Mouse (Mus musculus) neural tube, embryonic 15.5 days (tissue): Measurements from ENCODE around the gene Cd300ld3. TPM values are rescaled to one million over a fixed set of nuclear protein-coding genes. Genes with fewer than 3 reads are reported as not detected.
"Not testable (repeated sequence)": the region's sequence is repeated elsewhere in the genome, so short reads cannot be mapped to it uniquely, and the experiment has no call there.

Experiments used
- ATAC-seq: fragments of 200-750 bp; cut with Nextera tagmentation; 2 replicates; pipeline ENCODE4 v1.8.0; 2017; ENCODE audit warnings: mild to moderate bottlenecking, moderate TSS enrichment, moderate library complexity; ENCODE audit not compliant: low FRiP score
- H3K27ac ChIP-seq: fragments of 300-500 bp; sonication (generic); replicated peaks from 2 replicates; pipeline ENCODE4 v1.5.1; 2015; ENCODE audit warnings: mild to moderate bottlenecking, inconsistent platforms
- H3K27me3 ChIP-seq: fragments of 300-500 bp; sonication (generic); replicated peaks from 2 replicates; pipeline ENCODE4 v1.6.1; 2015; ENCODE audit warnings: inconsistent platforms
- H3K36me3 ChIP-seq: fragments of 300-500 bp; sonication (generic); 2 replicates; pipeline ENCODE4 v1.6.1; 2015; ENCODE audit warnings: inconsistent platforms
- H3K4me1 ChIP-seq: fragments of 300-500 bp; sonication (generic); 2 replicates; pipeline ENCODE4 v1.6.1; 2015; ENCODE audit warnings: inconsistent platforms
- H3K4me2 ChIP-seq: fragments of 300-500 bp; sonication (generic); 2 replicates; pipeline ENCODE4 v1.6.1; 2015; ENCODE audit warnings: inconsistent platforms, mild to moderate bottlenecking, moderate library complexity
- H3K4me3 ChIP-seq: fragments of 300-500 bp; sonication (generic); replicated peaks from 2 replicates; pipeline ENCODE4 v1.5.1; 2015; ENCODE audit warnings: mild to moderate bottlenecking, inconsistent platforms
- H3K9ac ChIP-seq: fragments of 300-500 bp; sonication (generic); replicated peaks from 2 replicates; pipeline ENCODE4 v1.6.1; 2015; ENCODE audit warnings: mild to moderate bottlenecking, inconsistent platforms
- H3K9me3 ChIP-seq: fragments of 300-500 bp; sonication (generic); replicated peaks from 2 replicates; pipeline ENCODE4 v1.6.1; 2016; ENCODE audit warnings: inconsistent platforms
- WGBS: fragments of 180-500 bp; shearing (Covaris S2); methylation state at CpG from one replicate; pipeline ENCODE4 v1.1.7; 2015; ENCODE audit warnings: mixed read lengths; 5-methylcytosine and 5-hydroxymethylcytosine counted together
- polyA plus RNA-seq: library from polyadenylated mRNA; unstranded; fragments of >200 nt; fragmentation: Nextera tagmentation; extraction: Ambion mirVana; gene quantifications from 2 replicates; pipeline ENCODE4 v1.2.1, GENCODE M21; 2015

Cd300ld3 gene
- polyA plus RNA-seq, 1 experiment from 2014 or later: not detected

- no peaks in the 10 kb centered on the region for H3K36me3 ChIP-seq
- H3K9ac ChIP-seq: no peak overlapping the region
- 6% methylated on average over 9 of the region's 9 CpGs for WGBS
Measured at GRCm38 (mm10) chr11:115052206-115052605, 4.0 kb upstream of the Cd300ld3 start.

GRCm38 (mm10) chr11:115049282-115049895 lies 1.2 kb upstream of the Cd300ld3 start:
- H3K4me1 ChIP-seq: no peaks in the 10 kb centered on the region
- no peak overlapping the region for H3K4me2 ChIP-seq
- WGBS: 50% methylated on average over 3 of the region's 3 CpGs
- 0 out of 2 replicates have a peak, but pooled peaks cover 3% of the 10 kb centered on the region for H3K27me3 ChIP-seq
- no peaks in the 10 kb centered on the region for H3K36me3 ChIP-seq
- H3K9me3 ChIP-seq: no peaks in the 10 kb centered on the region
- H3K9ac ChIP-seq: no peak overlapping the region
- H3K4me3 ChIP-seq: no peak overlapping the region
- no peak overlapping the region for H3K27ac ChIP-seq
- no peak for ATAC-seq

More at GRCm38 (mm10) chr11:115052206-115052605, 4.0 kb upstream of the Cd300ld3 start:
- ATAC-seq: no peak
- Histone ChIP-seq H3K27me3 (0 out of 2 replicates have a peak, but pooled peaks cover 5% of the 10 kb centered on the region), H3K9me3 (no peaks in the 10 kb centered on the region), H3K27ac (no peak overlapping the region), H3K4me2 (no peak overlapping the region), H3K4me1 (no peaks in the 10 kb centered on the region), H3K4me3 (no peak overlapping the region)

GRCm38 (mm10) chr11:115037669-115038068 lies 10.5 kb downstream of the Cd300ld3 start, which contains the start of gene Cd300ld5:
Gene Cd300ld5, minus strand, starts transcription at chr11:115037769.
- H3K9ac ChIP-seq, H3K4me1 ChIP-seq, ATAC-seq, H3K4me2 ChIP-seq, H3K27ac ChIP-seq, H3K36me3 ChIP-seq, H3K4me3 ChIP-seq, H3K9me3 ChIP-seq, H3K27me3 ChIP-seq: not testable (repeated sequence)
- WGBS: no CpG with 5 or more reads among the region's 6 CpGs

- H3K4me2 ChIP-seq, H3K36me3 ChIP-seq, H3K9me3 ChIP-seq, H3K9ac ChIP-seq, H3K27me3 ChIP-seq, ATAC-seq, H3K27ac ChIP-seq, H3K4me1 ChIP-seq, H3K4me3 ChIP-seq: not testable (repeated sequence)
- WGBS: no CpG with 5 or more reads among the region's 6 CpGs
Measured at GRCm38 (mm10) chr11:115026912-115027311, 21.3 kb downstream of the Cd300ld3 start, which contains the start of gene Cd300ld4. Gene Cd300ld4, minus strand, starts transcription at chr11:115027012.

GRCm38 (mm10) chr11:115016093-115016492 lies 32.1 kb downstream of the Cd300ld3 start, which contains the start of gene Cd300ld2:
Gene Cd300ld2, minus strand, starts transcription at chr11:115016193.
- not testable (repeated sequence) for H3K27me3 ChIP-seq, H3K9ac ChIP-seq, H3K36me3 ChIP-seq, H3K27ac ChIP-seq, H3K4me3 ChIP-seq, H3K9me3 ChIP-seq, H3K4me1 ChIP-seq, ATAC-seq, H3K4me2 ChIP-seq
- WGBS: no CpG with 5 or more reads among the region's 7 CpGs

GRCm38 (mm10) chr11:115004070-115004469 lies 44.1 kb downstream of the Cd300ld3 start:
- H3K9me3 ChIP-seq: no peaks in the 10 kb centered on the region
- H3K9ac ChIP-seq: no peak overlapping the region
- H3K27me3 ChIP-seq: no peaks in the 10 kb centered on the region
- H3K4me2 ChIP-seq: no peak overlapping the region
- no peak overlapping the region for H3K4me3 ChIP-seq
- no peaks in the 10 kb centered on the region for H3K4me1 ChIP-seq
- WGBS: 90% methylated on average over 5 of the region's 5 CpGs
- no peaks in the 10 kb centered on the region for H3K36me3 ChIP-seq
- no peak for ATAC-seq
- no peak overlapping the region for H3K27ac ChIP-seq

- H3K4me2 ChIP-seq: no peak within 1 kb of the TSS
- H3K27me3 ChIP-seq: no peaks in the 10 kb centered on the region
- no peaks in the 10 kb centered on the region for H3K36me3 ChIP-seq
- no peak within 1 kb of the TSS for H3K27ac ChIP-seq
- H3K4me3 ChIP-seq: no peak within 1 kb of the TSS
- no peak within 1 kb of the TSS for H3K9ac ChIP-seq
- H3K4me1 ChIP-seq: no peaks in the 10 kb centered on the region
- 89% methylated on average over 7 of the region's 7 CpGs for WGBS
- H3K9me3 ChIP-seq: no peaks in the 10 kb centered on the region
- ATAC-seq: no peak
Measured at GRCm38 (mm10) chr11:115001474-115002040, 46.7 kb downstream of the Cd300ld3 start, which contains the start of gene Cd300c2. Gene Cd300c2, minus strand, starts transcription at chr11:115001880.

Other genes starting within 250 kb of the Cd300ld3 start
- not detected in 2 replicates for gene Gpr142, start 249.5 kb downstream of the Cd300ld3 start, polyA plus RNA-seq
- gene Gprc5c, start 197.3 kb downstream of the Cd300ld3 start, polyA plus RNA-seq: 8.8 and 12.0 TPM in 2 replicates
- gene Cd300a, start 158.4 kb downstream of the Cd300ld3 start, polyA plus RNA-seq: 0.59 and 1.3 TPM in 2 replicates
- 0.05 and 0.28 TPM in 2 replicates for gene Cd300lb, start 114.0 kb downstream of the Cd300ld3 start, polyA plus RNA-seq
- not detected in 2 replicates for gene Cd300c, start 79.3 kb downstream of the Cd300ld3 start, polyA plus RNA-seq
- gene Cd300ld, start 58.5 kb downstream of the Cd300ld3 start, polyA plus RNA-seq: 0.19 TPM in 1 of 2 replicates, not detected in the other
- gene Cd300c2, start 46.5 kb downstream of the Cd300ld3 start, polyA plus RNA-seq: 2.0 and 2.2 TPM in 2 replicates
- not detected in 2 replicates for gene Cd300ld2, start 32.2 kb downstream of the Cd300ld3 start, polyA plus RNA-seq
- gene Cd300ld4, start 21.4 kb downstream of the Cd300ld3 start, polyA plus RNA-seq: not detected in 2 replicates
- gene Cd300ld5, start 10.6 kb downstream of the Cd300ld3 start, polyA plus RNA-seq: not detected in 2 replicates
- 0.06 TPM in 1 of 2 replicates, not detected in the other for gene Cd300e, start 13.8 kb upstream of the Cd300ld3 start, polyA plus RNA-seq
- 0.93 and 4.3 TPM in 2 replicates for gene Rab37, start 43.0 kb upstream of the Cd300ld3 start, polyA plus RNA-seq
- 0.20 and 0.27 TPM in 2 replicates for gene Cd300lf, start 85.6 kb upstream of the Cd300ld3 start, polyA plus RNA-seq
- 45.5 and 80.6 TPM in 2 replicates for gene Slc9a3r1, start 114.9 kb upstream of the Cd300ld3 start, polyA plus RNA-seq
- gene Tmem104, start 139.1 kb upstream of the Cd300ld3 start, polyA plus RNA-seq: 11.7 TPM in 2 replicates
- 22.0 and 22.8 TPM in 2 replicates for gene Nat9, start 139.4 kb upstream of the Cd300ld3 start, polyA plus RNA-seq
- gene Grin2c, start 218.8 kb upstream of the Cd300ld3 start, polyA plus RNA-seq: 0.34 and 0.44 TPM in 2 replicates
- gene Fdxr, start 228.6 kb upstream of the Cd300ld3 start, polyA plus RNA-seq: 18.6 and 21.5 TPM in 2 replicates
- gene Fads6, start 249.3 kb upstream of the Cd300ld3 start, polyA plus RNA-seq: 2.0 and 2.1 TPM in 2 replicates